Mouse (Mus musculus): ENCODE measurements around the gene Rtn1. TPM values are rescaled to one million over a fixed set of nuclear protein-coding genes. Genes with fewer than 3 reads are reported as not detected.

Rtn1 gene
- total and polyA plus RNA-seq, 2 experiments: 0.46 to 0.76 TPM

DNA sequence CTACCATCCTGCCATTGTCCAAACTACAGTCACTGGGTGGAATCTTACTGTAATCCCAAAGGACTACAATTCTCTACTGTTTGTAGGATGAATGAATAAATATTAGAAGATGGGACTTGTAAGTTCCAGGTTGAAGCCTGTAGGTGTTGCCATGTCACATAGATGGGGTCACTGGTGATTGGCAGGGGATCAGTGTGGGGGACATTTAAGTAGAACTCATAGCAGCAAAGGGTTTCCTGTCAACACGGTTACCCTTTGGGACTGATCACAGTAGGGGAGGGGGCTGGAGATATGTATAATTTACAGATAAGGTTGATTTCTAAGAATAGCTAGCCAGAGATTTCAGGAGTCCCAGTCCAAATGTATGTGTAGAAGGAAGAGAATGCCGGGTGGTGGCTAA lies 171.6 kb downstream of the Rtn1 start:
- H3K4me3 ChIP-seq (ENCODE audit: insufficient read depth, low read depth, low read length): no peak overlapping the region
- no peak for DNase-seq (ENCODE audit: extremely low read depth, low read depth, low spot score)
- no peaks in the 10 kb centered on the region for H3K4me1 ChIP-seq (ENCODE audit: control insufficient read depth, insufficient read depth, low read length)
- peaks cover 4% of the 10 kb centered on the region; the same call in 1 of the 2 replicates for H3K27me3 ChIP-seq (ENCODE audit: control insufficient read depth, insufficient read depth, low read length)
- H3K9ac ChIP-seq (ENCODE audit: low read depth, low read length): no peak overlapping the region
- 71% methylated on average over 2 of the region's 2 CpGs for WGBS
- TF ChIP-seq CTCF (IDR thresholded peaks at IDR 0.05; ENCODE audit: low read depth, low read length) (no peak), POLR2A (IDR thresholded peaks at IDR 0.05; ENCODE audit: extremely low read depth, insufficient read depth, low read length) (no peak)
- H3K27ac ChIP-seq (replicated peaks; ENCODE audit: insufficient read depth, low read depth, low read length): no peak overlapping the region
- H3K36me3 ChIP-seq (ENCODE audit: control insufficient read depth, insufficient read depth, low read length): no peaks in the 10 kb centered on the region
- H3K79me2 ChIP-seq (ENCODE audit: control insufficient read depth, insufficient read depth, low read length): no peaks in the 10 kb centered on the region

DNA sequence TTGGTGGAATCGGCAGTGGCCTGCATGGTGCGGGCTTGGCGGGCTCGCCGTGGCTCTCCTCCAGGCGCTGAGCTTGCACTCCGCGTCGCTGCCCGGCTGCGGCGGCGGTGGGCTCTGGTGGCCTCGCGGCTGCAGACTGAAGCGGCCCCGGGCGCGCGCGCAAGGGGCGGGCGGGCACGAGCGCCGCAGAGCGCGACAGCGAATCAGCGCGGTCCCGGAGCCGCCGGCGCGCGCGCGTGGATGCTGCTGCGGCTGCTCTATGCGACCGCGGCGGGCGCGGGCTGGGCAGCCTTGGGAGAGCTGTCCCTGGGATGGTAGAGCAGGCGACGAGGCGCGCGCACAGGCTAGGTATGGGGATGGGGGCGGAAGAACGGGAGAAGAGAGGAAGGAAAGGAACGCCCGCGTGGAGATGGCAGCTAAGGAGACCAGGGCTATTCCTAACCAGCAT lies 172.3 kb downstream of the Rtn1 start:
- peaks cover 4% of the 10 kb centered on the region; the same call in 1 of the 2 replicates for H3K27me3 ChIP-seq (ENCODE audit: control insufficient read depth, insufficient read depth, low read length)
- DNase-seq (ENCODE audit: extremely low read depth, low read depth, low spot score): no peak
- 2% methylated on average over 56 of the region's 56 CpGs for WGBS
- no peaks in the 10 kb centered on the region for H3K79me2 ChIP-seq (ENCODE audit: control insufficient read depth, insufficient read depth, low read length)
- no peaks in the 10 kb centered on the region for H3K4me1 ChIP-seq (ENCODE audit: control insufficient read depth, insufficient read depth, low read length)
- no peak overlapping the region for H3K27ac ChIP-seq (replicated peaks; ENCODE audit: insufficient read depth, low read depth, low read length)
- H3K36me3 ChIP-seq (ENCODE audit: control insufficient read depth, insufficient read depth, low read length): no peaks in the 10 kb centered on the region
- no peak overlapping the region for H3K9ac ChIP-seq (ENCODE audit: low read depth, low read length)
- no peak overlapping the region for H3K4me3 ChIP-seq (ENCODE audit: insufficient read depth, low read depth, low read length)
- TF ChIP-seq POLR2A (IDR thresholded peaks at IDR 0.05; ENCODE audit: extremely low read depth, insufficient read depth, low read length) (no peak), CTCF (IDR thresholded peaks at IDR 0.05; ENCODE audit: low read depth, low read length) (no peak)

- H3K79me2 ChIP-seq (ENCODE audit: control insufficient read depth, insufficient read depth, low read length): no peaks in the 10 kb centered on the region
- H3K9ac ChIP-seq (ENCODE audit: low read depth, low read length): no peak overlapping the region
- H3K4me1 ChIP-seq (ENCODE audit: control insufficient read depth, insufficient read depth, low read length): no peaks in the 10 kb centered on the region
- H3K4me3 ChIP-seq (ENCODE audit: insufficient read depth, low read depth, low read length): no peak overlapping the region
- no peaks in the 10 kb centered on the region for H3K36me3 ChIP-seq (ENCODE audit: control insufficient read depth, insufficient read depth, low read length)
- TF ChIP-seq POLR2A (IDR thresholded peaks at IDR 0.05; ENCODE audit: extremely low read depth, insufficient read depth, low read length): no peak
- no peak for TF ChIP-seq CTCF (IDR thresholded peaks at IDR 0.05; ENCODE audit: low read depth, low read length)
- H3K27me3 ChIP-seq (ENCODE audit: control insufficient read depth, insufficient read depth, low read length): peaks cover 4% of the 10 kb centered on the region; the same call in 1 of the 2 replicates
- no peak for DNase-seq (ENCODE audit: extremely low read depth, low read depth, low spot score)
- WGBS: 66% methylated on average over 12 of the region's 12 CpGs
- H3K27ac ChIP-seq (replicated peaks; ENCODE audit: insufficient read depth, low read depth, low read length): no peak overlapping the region
Measured at GRCm38 (mm10) chr12:72235621-72236351, 173.1 kb downstream of the Rtn1 start.

DNA sequence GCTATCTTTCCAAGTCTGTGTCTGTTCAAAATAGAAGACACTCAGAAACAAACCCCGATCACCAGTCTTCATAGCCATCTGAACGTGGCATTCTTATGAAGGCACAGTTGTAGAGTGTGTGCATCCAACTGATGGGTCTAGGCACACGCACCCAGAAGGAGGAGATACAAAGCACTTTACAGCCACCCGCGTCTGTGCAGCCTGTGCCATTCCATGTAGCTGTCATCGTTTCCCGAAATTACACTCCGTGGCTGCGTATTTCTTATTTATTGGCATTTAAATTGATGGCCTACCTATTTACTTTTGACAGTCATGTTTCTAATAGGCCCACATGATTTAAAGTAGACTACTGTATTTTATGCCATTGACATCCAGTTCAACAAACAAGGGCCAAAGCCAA lies 173.9 kb downstream of the Rtn1 start:
- WGBS: 95% methylated on average over 9 of the region's 9 CpGs
- TF ChIP-seq CTCF (IDR thresholded peaks at IDR 0.05; ENCODE audit: low read depth, low read length): no peak
- TF ChIP-seq POLR2A (IDR thresholded peaks at IDR 0.05; ENCODE audit: extremely low read depth, insufficient read depth, low read length): no peak
- Histone ChIP-seq H3K9ac (ENCODE audit: low read depth, low read length) (no peak overlapping the region), H3K79me2 (ENCODE audit: control insufficient read depth, insufficient read depth, low read length) (no peaks in the 10 kb centered on the region), H3K27me3 (ENCODE audit: control insufficient read depth, insufficient read depth, low read length) (peaks cover 4% of the 10 kb centered on the region; the same call in 1 of the 2 replicates), H3K4me1 (ENCODE audit: control insufficient read depth, insufficient read depth, low read length) (no peaks in the 10 kb centered on the region), H3K4me3 (ENCODE audit: insufficient read depth, low read depth, low read length) (no peak overlapping the region), H3K36me3 (ENCODE audit: control insufficient read depth, insufficient read depth, low read length) (no peaks in the 10 kb centered on the region), H3K27ac (replicated peaks; ENCODE audit: insufficient read depth, low read depth, low read length) (no peak overlapping the region)
- no peak for DNase-seq (ENCODE audit: extremely low read depth, low read depth, low spot score)

GRCm38 (mm10) chr12:72234151-72234550 lies 174.7 kb downstream of the Rtn1 start:
- no peaks in the 10 kb centered on the region for H3K79me2 ChIP-seq (ENCODE audit: control insufficient read depth, insufficient read depth, low read length)
- peaks cover 4% of the 10 kb centered on the region; the same call in 1 of the 2 replicates for H3K27me3 ChIP-seq (ENCODE audit: control insufficient read depth, insufficient read depth, low read length)
- H3K36me3 ChIP-seq (ENCODE audit: control insufficient read depth, insufficient read depth, low read length): no peaks in the 10 kb centered on the region
- H3K4me3 ChIP-seq (ENCODE audit: insufficient read depth, low read depth, low read length): no peak overlapping the region
- no peak overlapping the region for H3K9ac ChIP-seq (ENCODE audit: low read depth, low read length)
- no peak for DNase-seq (ENCODE audit: extremely low read depth, low read depth, low spot score)
- H3K4me1 ChIP-seq (ENCODE audit: control insufficient read depth, insufficient read depth, low read length): no peaks in the 10 kb centered on the region
- no peak overlapping the region for H3K27ac ChIP-seq (replicated peaks; ENCODE audit: insufficient read depth, low read depth, low read length)
- 89% methylated on average over 3 of the region's 3 CpGs for WGBS
- TF ChIP-seq CTCF (IDR thresholded peaks at IDR 0.05; ENCODE audit: low read depth, low read length): no peak
- TF ChIP-seq POLR2A (IDR thresholded peaks at IDR 0.05; ENCODE audit: extremely low read depth, insufficient read depth, low read length): no peak

All from liver, adult 2 months (tissue).